Mouse (Mus musculus): ENCODE results near the gene Zdhhc13.

Zdhhc13 gene

DNA sequence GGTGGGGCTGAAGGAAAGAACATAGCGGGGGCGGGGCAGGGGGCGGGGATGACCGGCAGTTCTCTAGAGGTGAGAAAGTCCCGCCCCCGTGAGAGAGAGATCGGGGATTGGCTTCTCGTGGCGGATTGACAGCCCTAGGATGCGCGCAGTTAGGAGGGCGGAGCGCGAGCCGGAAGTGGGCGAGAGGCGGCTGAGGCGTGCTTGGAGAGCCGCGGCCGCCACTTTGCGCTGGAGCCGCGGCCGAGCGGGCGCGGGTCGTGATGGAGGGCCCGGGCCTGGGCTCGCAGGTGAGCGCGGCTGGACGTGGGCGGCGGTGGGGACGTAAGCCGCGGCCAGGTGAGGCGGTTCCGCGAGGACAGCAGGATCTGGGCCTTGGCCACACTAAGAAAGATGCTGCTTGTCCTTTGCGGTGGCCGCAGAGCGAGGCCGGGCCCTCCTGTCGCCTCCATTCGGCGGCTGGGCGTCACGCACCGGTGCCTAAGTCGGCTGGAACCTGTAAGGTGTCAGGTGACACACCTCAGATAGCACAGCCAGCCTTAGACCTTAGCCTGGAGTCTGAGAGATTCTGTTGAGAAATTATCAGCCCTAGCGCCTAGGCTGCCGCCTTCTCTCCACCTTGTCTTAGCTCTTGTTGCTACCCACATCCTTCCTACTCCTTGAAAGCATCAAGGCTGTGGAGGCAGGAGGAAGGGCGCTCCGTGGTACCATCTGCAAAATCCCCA, at the start of gene Zdhhc13:
Gene Zdhhc13, plus strand, starts transcription at position 153 of the 722 bp plus-strand sequence.
- DNase-seq (ENCODE audit: low read depth, low spot score): peak; percentile 94

- peak; percentile 91 for DNase-seq (ENCODE audit: low read depth, low spot score)
Observed at GRCm38 (mm10) chr7:48749298-48750163, 39.3 kb upstream of the Zdhhc13 start.

GRCm38 (mm10) chr7:48750164-48750809, 38.5 kb upstream of the Zdhhc13 start:
- no peak for DNase-seq (ENCODE audit: low read depth, low spot score)

DNA sequence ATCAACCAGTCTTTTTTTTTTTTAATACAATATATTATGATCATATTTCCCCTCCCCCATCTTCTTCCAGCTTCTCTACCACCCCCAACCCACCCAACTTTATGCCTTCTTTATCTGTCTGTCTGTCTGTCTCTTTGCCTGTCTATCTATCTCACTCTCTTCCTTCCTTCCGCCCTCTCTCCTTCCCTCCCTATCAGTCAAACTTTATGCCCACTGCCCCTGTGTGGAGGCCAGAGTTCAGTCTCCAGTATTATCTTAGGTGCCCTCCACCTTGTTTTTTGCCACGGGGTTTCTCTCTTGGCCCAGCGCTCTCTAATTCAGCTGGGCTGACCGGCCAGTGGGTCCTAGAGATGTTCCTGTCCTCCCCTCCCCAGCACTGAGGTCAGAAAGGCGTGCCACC, 37.6 kb upstream of the Zdhhc13 start:
- DNase-seq (ENCODE audit: low read depth, low spot score): no peak

- no peak for DNase-seq (ENCODE audit: low read depth, low spot score)
Observed at GRCm38 (mm10) chr7:48754415-48754974, 34.3 kb upstream of the Zdhhc13 start.

DNA sequence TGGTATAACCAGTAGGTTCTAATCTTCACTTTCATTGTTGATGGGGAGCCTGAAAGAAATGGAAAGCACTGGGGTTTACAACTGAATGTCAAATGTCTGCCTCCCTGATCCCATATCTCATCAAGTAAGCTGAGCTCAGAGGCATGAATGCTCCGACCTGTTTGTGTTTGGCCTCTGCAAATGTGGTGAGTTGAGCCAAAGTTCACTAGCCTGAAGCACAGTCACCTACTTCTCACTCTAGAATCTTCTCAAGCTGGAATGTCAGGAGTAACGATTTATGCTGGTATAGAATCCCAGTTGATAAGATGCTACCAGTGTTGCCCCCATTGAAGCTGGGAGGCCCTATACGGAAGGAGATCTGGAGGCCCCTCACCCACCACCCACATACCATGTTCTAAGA, 33.0 kb upstream of the Zdhhc13 start:
- no peak for DNase-seq (ENCODE audit: low read depth, low spot score)

GRCm38 (mm10) chr7:48756306-48756931, 32.4 kb upstream of the Zdhhc13 start:
- no peak for DNase-seq (ENCODE audit: low read depth, low spot score)

- no peak for DNase-seq (ENCODE audit: low read depth, low spot score)
Observed at GRCm38 (mm10) chr7:48758083-48758482, 30.7 kb upstream of the Zdhhc13 start.

DNA sequence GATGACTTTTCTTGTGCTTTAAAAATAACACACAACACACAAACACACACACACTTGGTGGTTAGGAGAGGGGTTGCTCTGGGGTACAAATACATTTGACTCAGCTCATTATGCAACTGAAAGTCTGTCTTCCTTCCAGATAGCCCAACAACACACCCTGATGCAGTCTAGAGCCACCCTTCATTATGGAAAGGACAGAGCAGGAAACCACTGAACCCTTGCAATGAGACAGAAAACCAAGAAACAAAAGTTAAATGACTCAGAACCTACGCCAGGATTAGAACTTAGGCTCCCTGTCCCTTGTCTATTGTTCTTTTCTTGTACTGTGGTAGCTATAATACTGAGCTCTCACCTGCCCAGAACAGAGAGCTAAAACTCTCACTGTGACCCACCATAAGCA, 28.0 kb upstream of the Zdhhc13 start:
- no peak for DNase-seq (ENCODE audit: low read depth, low spot score)

DNA sequence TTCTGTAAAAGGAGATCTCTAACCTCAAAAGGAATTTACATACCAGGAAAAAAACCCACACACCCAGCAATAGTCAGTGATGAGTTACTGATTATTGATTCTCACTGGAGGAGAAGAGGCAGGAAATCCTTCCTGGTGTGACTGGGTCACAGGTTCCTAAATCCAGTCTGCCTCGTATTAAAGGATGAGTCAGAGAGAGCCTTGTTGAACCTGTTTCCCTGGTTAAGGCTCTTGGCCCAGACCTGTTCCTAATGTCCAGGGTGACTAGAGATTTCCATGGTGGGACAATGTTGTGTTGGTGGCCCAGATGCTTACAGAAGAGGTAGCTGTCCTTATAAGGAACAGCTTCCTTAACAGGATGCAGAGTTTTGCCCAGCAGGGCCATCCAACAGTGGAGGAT, 26.5 kb upstream of the Zdhhc13 start:
- no peak for DNase-seq (ENCODE audit: low read depth, low spot score)

DNA sequence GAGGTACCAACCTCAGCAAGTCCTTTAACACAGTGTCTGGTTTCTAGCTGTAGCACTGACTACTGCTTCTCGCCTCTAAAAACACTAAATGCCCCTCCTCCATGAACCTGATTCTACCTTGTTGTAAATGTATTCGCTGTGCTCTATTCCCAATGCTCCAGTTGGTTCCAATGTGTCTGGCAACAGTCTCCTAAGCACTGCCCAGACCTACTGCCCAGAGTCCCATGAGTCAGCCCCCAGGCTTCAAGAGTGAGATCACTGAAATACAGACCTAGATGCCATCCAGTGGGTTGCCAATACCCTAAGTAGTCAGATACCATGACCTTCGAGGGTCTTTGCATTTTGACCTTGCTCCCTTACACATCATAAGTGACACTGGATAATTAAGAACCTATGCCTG, 26.1 kb upstream of the Zdhhc13 start:
- no peak for DNase-seq (ENCODE audit: low read depth, low spot score)

DNA sequence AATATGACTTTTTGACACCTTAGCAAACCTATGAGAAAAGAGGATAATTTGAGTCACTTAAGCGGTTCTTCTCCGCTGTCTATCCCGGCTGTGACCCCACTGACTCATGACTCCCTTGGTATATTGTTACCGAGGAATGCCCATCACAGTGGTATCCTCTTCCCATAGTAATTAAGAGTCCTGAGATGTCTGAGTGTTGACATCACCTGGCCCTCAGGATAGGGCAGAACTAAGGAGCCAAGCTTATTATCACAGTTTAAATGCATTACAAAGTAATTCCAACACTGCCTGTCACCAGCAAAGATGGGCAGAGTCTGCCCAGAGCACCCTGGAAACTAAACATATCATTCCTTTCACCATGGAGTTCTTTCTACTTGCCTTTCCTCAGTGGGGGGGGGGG, 22.8 kb upstream of the Zdhhc13 start:
- no peak for DNase-seq (ENCODE audit: low read depth, low spot score)

DNA sequence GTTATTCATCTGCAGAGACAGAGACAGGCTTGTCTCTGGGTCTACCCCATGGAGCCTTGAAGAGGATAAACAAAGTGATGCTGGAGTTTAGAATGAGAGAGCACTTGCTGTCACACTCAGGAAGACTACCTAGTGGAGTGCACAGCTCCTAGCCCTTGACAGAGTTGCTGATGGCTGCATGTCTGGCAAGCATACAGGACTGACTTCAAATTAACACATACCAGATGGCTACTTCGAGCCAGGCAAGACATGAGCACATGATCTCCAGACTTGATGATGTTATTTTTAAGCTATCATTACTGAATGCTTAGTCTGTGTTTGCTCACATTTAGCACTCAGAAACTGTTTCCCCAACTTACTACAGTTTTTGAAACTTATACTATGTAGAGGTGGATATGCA, 19.1 kb upstream of the Zdhhc13 start:
- DNase-seq (ENCODE audit: low read depth, low spot score): no peak

- no peak for DNase-seq (ENCODE audit: low read depth, low spot score)
Observed at GRCm38 (mm10) chr7:48772060-48772734, 16.6 kb upstream of the Zdhhc13 start.

DNA sequence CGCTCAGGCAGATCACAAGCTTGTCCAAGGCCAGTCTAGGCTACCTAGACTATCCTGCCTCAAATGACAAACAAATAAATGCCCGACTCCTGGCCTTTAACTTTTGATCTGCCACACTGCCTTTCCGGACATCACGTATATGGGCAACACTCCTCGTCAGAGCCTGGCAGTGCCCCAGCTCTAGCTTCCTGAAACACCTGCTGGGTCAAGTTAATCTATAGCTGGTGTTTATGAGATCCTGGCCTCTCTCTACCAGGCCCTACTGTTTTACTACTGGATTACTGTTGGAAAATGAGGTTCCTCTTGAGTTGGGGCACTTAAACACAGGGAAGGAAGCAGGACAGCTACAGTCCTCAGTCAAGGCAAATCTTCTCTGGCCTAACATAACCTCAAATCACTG, 15.5 kb upstream of the Zdhhc13 start:
- DNase-seq (ENCODE audit: low read depth, low spot score): no peak

DNA sequence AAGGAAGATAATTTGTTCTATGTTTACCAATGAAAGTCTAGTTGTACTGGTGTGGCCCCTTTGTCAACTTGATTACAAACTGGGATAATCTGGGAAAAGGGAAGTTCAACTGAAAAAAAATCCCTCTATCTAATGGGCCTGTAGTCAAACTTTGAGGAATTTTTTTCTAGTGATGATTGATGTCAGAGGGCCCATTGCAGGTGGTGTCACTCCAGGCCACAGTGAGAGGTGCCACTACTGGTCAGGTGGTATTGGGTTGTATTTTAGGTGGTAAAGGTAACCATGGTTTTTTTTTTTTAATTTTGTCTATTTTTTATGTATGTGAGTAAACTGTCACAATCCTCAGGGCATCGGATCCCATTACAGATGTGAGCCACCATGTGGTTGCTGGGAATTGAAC, 14.2 kb upstream of the Zdhhc13 start:
- DNase-seq (ENCODE audit: low read depth, low spot score): no peak

- DNase-seq (ENCODE audit: low read depth, low spot score): no peak
Observed at GRCm38 (mm10) chr7:48775436-48775835, 13.4 kb upstream of the Zdhhc13 start.

DNA sequence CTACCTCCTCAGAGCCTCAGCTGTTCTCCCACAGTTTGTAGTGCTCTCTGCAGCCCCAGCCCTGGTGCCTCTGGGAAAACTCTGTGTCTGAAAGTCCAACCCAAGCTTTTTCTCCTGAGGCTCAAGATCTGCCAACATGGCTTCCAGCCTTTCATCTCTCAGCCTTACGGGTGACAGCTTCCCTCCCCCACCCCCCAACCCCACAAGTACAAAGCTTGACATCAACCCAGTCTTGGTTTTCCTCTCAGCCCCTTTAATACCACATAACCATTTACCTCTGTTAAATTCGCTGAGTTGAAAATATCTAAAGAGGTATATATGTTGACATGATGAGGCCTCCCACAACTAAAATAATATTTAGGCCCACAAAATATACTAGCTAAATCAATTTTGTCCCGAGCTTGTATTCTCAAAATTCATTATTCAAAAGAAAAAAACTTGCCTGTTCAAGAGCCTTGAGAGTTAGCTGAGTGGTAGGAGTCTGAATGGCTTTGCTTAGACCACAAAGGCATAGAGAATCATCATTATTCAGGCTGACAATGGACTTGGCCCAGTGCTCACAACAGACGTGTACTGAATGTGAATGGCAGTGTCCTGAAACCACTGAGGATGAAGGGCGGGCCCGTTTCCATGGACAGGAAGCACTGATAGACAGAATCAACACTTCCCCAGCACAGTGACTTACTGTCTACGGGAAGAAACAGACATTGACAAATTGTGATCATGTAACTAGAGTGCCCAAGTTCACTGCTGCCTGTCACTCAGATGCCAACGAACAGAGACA, 10.9 kb upstream of the Zdhhc13 start:
- DNase-seq (ENCODE audit: low read depth, low spot score): peak; percentile 8

DNA sequence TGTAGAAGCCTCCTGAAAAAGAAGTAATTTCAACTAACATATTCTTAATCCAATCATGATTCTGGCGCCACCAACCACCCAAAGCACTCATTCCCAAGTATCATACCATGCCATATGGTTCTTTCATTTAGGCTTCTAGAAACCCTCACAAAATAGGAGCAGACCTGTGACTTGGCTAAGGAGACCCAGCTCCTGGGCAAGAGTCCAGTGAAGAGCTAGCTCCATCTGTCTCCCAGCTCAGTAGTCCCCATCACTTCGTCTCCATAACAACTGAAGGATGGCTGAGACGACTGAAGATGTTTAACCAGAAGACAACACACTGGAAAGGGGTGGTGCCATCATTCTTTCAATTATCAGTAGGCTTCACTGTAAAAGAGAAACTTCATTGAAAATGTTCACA, 9.7 kb upstream of the Zdhhc13 start:
- DNase-seq (ENCODE audit: low read depth, low spot score): no peak

- no peak for DNase-seq (ENCODE audit: low read depth, low spot score)
Observed at GRCm38 (mm10) chr7:48782432-48782831, 6.4 kb upstream of the Zdhhc13 start.
